Mouse (Mus musculus) embryo, embryonic 10.5 days (tissue): ENCODE measurements around the gene AI467606.
A peak's percentile ranks its signal among the peaks of the same experiment; 100 is the strongest.
"Not testable (repeated sequence)": the region's sequence is repeated elsewhere in the genome, so short reads cannot be mapped to it uniquely, and the experiment has no call there.

Experiments
- DNase-seq: peaks from one replicate; pipeline ENCODE4 v3.0.0-alpha.2; 2015; ENCODE audit warnings: low spot score

Gene AI467606

DNA sequence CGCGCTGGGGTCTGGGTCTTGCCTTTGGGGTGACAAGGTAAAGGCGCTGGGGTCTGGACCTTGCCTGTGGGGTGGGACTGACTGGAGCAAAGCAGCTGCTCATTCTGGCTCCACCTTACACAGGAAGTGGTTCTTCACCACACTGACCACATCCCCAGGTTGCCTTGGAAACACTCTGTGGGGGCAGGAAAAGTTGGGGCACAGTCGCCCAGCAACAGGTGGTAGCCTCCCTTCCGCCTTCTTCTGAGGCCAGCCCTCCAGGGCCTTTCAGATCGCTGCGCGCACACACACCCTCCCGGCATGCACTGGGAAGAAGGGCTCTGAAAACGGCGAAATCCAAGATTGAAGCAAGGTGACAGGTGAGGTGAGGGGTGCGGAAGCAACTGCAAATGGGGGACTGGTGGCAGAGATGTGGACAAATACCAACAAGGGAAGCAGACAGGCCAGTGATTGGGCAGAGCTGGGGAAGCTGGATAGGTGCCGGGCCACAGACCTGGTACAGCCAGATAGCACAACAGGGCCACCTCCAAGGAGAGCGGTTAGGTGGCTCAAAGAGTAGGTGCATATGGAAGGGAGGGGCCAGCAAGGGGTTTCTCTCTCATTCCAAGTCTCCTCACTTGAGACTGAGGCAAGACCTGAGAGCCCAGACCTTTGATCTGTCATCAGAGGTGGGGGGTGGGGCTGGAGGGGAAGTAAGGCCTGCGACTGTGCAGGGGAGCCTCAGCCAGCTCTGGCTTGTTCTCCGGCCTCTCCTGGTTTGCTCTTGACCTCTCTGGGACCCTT is at the start of gene AI467606:
Gene AI467606, plus strand, starts transcription at position 246 of the 783 bp plus-strand sequence.
- no peak for DNase-seq

DNA sequence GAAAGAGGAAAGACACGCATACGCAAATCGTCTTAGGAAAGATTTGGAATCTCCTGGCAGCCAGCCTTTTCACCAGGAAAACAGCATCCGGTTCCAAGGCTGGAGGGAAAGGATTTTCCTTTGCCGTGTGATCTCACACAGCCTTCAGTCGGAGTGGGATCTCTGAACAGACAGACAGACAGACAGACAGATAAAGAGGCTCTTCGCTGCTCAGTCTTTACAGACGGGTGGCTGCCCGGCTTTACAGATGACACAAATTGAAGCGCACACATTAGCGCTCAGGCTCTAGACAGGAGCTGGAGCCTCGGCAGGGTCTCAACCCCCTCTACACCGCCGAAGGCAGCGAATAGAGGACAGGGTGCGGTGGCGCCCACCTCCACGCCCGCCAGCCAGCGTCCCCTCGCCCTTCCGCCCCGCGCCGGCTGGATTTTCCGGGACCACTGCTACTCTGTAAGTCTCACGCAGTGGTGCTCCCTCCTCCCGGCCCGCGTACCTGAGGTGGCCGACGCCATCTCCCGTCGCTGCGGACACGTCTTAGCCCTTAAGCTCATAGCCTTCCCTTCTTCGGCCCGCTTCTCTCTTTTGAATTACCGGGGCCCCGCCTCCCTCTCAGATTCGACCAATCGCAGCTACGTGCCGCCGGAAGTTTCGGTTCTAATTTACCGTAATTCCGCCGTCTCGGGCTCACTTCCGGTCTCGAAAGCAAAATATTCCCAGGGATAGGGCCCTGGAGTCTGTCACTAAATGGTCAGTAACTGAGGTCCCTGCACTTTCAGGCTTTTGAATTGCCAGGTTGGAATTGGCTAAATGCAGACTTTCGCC is 49.1 kb upstream of the AI467606 start, which contains the start of gene Kif22:
Gene Kif22, minus strand, starts transcription at position 621 of the 822 bp plus-strand sequence.
- peak; percentile 97 for DNase-seq

DNA sequence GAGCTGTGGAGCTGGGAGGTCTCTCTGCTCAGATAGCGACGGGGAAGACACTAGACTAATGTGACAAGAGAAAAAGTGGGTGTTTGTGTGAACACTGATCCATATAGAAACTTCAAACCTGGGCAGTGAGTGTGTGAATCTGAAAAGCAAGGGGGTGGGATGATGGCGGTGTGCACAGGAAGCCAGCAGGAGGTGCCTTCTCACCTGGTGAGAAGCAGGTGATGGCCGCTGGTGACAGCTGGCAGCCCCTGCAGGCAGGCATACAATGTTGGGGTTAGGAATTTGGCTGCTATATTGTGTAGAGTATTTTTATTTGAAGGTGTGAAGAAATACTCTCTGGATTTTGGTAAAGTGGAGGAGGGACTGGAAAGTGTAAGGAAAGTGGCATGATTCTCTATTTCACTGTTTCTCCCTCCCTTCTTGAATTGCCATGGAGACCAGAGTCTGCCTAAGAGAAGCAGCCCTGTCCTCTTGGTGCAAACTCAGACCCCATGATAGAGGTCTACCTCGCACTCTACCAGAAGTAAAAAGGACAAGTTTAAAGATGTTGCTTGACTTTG is 36.1 kb upstream of the AI467606 start:
- DNase-seq, result no peak

DNA sequence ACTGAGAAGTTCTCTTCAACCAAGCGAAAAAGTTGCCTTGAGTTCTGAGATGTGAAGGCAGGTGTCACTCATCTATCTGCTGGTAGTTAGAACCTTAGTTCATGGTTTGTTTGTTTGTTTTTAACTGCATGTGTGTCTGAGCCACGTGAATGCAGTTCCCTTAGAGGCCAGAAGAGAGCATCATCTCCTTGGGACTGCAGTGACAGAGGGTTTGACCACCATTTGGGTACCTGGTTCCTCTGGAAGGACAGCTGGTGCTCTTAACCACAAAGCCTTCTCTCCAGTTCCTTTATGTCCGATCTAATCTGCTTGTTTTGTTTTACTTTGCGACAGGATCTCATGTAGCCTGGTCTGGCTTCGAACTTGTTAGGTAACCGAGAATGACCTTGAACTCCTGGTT is 25.6 kb upstream of the AI467606 start:
- no peak for DNase-seq

DNA sequence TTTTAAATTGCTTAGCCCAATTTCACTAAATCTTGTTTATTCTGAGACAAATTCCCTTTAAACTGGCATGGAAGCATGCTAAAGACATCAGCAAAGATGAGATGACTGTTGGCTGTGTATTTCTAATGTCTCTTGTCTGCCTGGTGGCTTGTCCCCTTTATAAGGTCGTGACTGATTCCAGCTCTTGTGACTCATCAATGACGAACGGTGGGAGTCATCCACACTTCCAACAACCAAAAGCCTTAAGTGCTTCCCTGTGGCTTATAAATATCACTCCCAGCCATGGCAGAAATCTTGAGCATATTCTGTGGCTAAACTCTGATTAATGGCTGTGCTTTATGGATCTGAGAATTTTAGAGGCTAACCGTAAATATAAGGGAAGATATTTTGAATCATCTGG is 24.8 kb upstream of the AI467606 start:
- DNase-seq, result no peak

DNA sequence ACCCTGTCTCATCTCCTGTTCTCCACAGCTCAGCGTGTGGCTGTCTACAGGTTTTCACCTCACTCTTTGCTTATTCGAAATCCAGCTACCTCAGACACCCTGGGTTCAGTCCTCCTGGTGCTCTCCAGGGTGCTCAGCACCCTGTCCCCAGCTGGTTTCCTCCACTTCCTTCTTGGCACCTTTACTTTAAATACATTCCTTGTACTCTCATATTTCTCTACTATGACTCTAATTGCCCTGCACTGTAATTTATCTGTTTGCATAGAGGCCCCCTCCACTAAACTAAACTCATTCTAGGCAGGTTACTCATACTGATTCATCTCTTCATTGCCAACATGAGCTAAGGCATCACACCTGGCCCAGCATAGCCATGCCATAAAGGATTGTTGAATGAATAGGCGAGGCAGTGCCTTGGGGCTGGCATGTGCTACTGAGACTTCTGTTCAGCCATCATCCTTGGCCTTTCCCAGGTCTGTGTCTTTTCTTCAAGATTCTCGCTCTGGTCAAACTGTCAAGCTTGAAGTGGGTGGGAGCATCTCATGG is 20.2 kb upstream of the AI467606 start:
- no peak for DNase-seq

DNA sequence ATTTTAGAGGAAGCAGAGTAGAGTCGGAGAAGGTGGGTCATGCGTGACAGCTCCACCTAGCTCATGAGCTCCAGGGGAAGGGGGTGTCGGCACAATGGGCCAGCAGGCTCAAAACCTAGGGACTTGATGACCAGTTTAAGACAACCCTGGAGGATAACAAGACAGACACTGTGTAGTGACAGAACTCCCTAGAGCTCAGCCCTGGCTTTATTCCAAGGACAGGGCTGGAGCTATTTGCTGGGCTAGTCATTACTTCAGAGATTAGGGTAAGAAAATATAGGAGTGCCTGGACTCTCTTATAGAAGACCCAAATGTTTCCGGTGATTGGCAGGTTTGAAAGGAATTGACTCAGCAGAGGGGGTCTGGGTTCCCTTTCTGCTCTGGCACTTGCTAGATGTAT is 17.9 kb upstream of the AI467606 start:
- no peak for DNase-seq

DNA sequence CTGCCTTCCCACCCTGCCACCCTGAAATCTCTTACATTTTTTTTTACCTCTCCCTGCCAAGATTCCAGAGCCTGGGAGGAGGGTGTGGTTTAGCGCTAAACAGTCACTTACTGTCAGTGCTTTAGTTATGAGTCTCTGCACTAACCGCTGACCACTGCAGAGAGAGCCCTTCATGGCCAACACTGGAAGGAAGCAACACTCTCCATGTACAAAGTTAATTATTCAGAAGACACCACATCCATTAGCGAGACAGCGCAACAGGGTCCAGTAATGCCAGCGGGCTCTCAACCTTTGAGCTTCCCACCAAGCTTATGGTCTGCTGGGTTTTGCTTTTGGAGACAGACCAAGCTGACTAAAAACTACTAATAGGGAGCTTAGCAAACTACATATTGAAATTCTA is 15.0 kb upstream of the AI467606 start:
- DNase-seq, result no peak

DNA sequence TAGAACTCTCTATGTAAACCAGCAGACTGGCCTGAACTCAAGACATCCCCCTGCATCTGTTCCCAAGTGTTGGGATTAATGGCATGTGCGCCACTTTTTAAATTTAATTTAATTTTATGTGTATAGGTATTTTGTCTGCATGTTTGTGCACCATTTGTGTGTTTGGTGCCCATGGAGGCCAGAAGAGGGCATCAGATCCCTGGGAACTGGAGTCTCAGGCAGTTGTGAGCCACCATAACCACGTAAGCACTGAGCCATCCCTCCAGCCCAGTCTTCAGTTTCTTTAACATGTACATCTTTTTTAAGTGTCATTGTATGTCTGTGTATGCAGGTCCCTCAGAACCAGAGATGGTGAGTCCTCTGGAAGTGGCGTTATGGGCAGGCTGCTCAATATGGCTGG is 13.5 kb upstream of the AI467606 start:
- DNase-seq, result no peak

DNA sequence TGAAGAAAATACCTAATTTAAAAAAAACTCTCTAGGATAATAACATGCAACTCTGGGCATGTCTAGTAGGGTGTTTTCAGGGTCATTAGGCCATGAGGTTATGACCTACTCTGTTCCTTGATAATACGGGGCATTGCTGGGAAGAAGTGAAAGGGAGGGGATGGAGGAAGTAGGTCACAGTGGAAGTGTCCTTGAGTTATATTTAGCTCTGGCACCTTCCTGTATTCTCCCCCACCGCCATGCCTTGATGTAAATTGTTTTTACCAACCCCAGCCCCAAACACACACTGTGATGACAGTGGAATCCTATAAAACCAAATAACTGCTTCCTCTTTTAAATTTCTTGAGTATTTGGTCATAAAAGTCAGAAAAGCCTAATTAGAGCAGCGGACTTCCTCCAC is 11.1 kb upstream of the AI467606 start:
- no peak for DNase-seq

DNA sequence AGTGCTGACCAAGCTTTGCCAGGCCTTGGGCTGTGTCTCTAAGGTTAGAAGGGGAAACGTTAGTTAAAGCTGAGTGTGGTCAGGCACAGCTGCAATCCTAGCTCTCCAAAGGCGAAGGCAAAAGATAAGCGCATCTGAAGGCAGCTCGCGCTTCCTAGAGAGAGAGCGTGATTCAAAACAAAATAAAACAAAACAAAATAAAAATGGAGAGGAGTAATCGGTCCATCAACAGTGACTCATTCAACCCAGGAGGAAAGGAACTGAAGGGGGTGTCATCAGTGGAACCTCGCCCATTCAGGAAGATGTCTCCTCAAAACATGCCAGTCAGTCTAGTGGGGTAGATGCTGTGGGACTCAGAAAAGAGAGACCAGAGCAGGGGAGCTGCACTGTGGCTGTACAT is 8.9 kb upstream of the AI467606 start:
- no peak for DNase-seq

DNA sequence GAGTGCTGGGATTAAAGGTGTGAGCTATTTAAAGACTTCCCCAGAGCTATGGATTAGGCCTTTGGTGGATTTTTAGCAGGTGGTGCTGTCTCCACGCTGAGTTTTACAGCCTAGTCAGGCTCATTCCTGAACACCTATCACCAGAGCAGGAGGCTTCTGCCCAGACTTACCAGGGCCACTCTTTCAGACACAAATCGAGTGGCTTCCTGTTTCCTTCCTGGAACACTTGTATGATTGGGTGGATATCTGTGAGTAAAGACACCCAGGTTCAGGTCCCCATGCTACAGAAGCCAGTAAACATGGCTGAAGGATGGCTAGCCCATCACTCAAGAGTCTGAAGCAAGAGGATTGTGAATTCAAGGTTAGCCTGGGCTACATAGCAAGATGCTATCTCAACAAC is 8.2 kb upstream of the AI467606 start:
- no peak for DNase-seq

DNA sequence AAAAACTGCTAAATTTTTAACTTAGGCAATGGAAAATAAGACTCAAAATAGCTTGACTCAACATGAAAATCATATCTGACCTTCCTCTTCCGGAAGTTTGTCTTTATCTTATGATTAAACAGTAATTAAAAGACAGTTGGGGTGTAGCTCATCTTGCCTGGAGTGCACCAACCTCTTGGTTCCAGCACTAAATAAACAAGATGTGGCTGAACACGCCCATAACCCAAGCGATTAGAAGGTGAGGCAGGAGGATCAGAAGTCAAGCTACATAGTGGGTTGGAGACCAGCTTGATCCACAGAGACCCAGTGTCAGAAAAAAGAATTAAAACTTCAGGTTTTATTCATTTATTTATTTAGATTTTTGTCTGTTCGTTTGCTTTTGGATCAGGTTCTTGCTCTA is 7.5 kb upstream of the AI467606 start:
- DNase-seq, result no peak

DNA sequence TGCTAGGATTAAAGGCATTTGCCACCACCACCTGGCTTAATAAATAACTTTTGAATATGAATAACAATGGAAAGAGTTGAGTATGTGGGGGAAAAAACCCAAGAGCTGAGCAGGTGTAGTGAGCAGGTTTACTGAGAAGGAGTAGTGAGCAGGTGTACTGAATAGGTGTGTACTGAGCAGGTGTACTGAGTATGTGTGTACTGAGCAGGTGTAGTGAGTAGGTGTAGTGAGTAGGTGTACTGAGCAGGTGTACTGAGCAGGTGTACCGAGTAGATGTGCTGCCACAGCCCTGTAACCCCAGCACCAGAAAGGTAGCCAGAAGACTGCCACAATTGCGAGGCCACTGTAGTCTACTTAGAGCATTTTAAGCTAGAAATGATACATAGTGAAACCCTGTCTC is 6.4 kb upstream of the AI467606 start:
- no peak for DNase-seq

DNA sequence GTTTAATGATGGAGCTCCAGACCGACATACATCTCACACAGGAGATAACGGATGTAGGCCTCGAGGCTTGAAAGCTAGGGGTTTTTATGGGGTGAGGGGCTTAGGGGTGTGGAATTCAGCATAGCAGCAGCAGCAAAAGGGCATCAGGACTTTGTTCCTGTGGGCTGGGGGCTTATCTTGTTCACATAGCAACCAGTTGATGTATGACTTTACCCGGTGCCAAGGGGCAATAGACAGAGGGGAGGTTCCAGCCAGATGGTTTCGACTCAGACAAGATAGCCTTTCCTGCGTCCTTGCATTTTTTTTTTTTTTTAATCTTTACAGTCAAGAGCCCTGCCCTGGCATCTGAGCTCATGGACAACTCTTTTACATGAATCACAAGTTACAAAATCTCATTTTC is 5.4 kb upstream of the AI467606 start:
- not testable (repeated sequence) for DNase-seq

DNA sequence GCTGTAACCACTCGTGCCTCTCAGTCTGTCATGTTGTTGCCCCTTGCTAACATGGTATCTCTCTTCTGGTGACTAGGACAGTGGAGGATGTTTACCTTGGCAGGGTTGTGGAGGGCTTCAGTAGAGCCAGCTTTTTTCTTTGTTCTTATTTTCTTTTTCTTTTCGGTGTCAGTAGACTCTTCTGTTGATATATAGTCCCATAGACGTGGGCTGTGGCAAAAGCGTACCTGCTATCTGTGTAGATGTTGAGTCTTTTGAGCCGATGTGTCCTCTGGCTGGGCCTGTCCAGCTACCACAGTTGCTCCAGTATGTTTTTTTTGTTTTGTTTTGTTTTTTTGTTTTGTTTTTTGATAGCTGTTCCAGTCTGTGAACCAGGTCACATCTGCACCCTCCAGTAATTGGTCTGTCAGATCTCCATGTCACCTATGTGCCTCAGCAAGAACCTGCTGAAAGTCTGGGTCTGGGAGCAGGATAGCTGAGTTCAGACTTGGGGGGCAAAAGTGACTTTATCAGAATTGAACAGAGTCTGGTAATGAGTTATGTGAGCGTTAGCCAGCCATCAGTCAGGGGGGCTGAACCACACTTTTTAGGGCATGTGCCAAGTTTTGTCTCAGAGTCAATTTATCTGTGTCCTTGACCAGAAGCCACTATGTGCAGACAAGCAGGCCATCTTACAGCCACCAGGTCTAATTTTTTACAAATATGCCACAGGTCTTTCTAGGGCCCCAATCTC is 3.7 kb upstream of the AI467606 start, which contains the start of gene Zg16:
Gene Zg16, minus strand, starts transcription at position 51 of the 733 bp plus-strand sequence.
- not testable (repeated sequence) for DNase-seq

DNA sequence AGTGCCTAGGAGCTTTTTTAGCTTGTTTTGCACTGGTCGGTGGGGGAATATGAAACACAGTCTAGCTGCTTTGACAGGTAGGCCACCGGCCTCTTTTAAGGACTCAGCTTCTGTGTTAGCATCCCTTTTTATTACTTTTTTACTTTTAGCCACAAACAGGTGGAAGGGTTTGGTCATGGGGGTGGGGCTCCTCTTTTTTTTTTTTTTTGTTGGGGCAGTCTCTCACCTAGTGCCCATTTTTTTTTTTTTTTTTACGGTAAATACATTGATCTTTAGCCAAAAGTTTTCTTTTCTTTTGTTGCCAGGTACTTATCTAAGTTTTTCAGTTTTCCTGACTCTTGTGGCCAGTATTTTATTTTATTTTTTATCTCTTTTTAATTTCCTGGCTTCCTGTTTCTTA is 3.1 kb upstream of the AI467606 start:
- no peak for DNase-seq

DNA sequence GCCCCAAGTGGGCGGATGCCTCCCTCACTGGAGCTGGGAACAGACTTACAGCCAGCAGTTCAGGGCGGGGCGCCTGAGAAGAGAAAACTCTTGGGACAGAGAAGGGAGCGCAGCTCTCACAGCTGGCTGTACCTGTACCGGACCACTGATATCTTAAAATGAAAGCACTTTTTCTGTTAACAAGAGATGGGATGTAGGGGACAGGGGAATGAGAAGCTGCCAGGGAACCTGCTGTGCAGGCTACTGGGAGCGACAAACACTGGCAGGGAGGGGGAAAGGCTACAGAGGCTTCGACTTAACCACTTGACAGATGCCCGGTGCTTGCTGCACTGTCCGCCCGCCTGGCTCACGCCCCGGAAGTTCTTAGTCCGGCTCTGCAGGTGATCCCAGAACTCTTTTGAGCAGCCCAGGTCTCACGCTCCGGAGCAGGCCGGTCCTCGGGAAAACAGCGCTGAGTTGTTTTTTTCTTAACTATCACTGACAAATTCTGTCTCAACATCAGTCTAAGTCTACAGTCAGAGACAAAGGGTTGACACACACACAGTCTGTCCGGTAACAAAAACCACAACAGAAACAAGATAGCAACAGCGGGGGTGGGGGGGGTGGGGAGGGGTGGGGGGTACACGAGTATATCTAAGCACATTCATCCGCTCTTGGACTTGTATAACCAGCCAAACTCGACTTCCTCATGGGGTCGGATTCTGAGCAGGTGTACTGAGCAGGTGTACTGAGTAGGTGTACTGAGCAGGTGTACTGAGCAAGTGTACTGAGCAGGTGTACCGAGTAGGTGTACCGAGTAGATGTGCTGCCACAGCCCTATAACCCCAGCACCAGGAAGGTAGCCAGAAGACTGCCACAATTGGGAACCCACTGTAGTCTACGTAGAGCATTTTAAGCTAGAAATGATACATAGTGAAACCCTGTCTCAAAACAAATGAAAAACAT is 2.0 kb upstream of the AI467606 start:
- DNase-seq, result peak; percentile 29

DNA sequence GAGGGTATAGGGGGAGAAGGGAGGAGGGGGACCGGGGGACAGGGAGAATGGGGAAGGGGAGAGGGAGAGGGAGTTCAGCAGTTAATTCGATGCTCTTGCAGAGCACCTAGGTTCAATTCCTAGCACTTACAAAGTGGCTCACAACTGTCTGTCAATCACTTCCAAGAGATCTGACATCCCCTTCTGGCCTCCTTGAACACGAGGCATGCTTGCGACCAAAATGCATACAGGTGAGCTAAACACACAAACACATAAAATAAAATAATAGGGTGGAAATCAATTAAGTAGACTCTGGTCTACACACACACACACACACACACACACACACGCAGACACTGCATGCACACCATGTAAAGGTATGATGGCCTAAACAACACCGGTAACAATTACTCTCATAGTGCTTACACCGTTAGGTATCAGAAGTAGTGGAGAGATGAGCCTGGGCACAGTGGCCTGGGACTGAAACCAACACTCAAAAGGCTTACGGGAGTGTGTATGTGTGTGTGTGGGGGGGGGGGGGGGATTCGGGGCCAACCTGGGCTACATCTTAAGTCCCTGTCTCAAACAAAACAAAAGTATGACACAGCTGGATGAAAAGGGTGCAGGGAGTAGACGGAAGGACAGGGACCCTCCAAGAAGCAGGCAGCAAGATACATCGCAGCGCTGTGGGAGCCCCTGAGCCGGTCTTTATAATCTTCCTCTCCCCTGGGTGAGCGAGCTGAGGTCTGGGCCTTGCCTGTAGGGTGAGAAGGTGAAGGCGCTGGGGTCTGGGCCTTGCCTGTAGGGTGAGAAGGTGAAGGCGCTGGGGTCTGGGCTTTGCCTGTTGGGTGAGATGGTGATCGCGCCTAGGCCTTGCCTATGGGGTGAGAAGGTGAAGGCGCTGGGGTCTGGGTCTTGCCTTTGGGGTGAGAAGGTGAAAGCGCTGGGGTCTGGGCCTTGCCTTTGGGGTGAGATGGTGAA is 725 bp upstream of the AI467606 start:
- no peak for DNase-seq

DNA sequence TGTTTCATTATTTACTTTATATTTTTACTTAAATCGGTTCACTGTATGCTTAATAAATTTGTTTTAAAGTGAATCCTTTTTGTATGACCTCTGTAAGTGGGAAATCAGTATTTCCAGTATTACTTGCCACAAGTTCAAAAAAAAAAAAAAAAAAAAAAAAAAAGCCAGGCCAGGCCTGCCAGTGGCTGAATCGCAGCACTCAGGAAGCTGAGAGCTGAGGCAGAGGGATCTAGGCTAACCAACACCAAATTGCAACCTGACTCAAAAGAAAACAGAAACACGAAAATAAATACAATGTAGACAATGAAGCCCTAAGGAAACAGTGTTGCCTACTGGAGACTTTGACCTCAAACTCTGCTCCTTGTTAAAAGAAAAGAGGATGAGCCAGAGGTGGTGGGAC is 2.8 kb downstream of the AI467606 start:
- no peak for DNase-seq
